Mouse (Mus musculus) right cerebral cortex, postnatal 25 days (tissue): ENCODE data around the gene Tmem26.

ENCODE experiments used
- DNase-seq: peaks from one replicate; pipeline ENCODE4 v3.0.0; 2022

Tmem26 gene

DNA sequence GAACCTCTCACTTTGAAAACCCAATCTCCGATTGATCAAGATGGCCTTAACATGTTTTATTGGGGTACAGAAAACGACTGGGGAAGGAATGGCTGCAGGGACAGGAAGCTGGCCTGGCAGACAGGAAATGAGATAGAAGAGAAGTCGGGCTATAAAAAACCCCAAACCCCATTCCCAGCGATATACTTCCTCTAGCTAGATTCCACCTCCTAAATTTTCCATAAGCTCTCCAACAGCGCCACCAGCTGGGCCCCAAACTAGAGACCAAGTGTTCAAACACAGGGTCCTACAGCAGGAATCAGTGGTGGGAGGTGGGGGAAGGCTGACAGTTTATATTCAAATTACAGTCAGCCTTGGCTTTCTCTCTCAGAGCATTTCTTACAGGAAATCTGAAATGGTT, 35.8 kb downstream of the Tmem26 start:
- DNase-seq, result no peak

GRCm38 (mm10) chr10:68759789-68760188, 36.3 kb downstream of the Tmem26 start:
- no peak for DNase-seq

DNA sequence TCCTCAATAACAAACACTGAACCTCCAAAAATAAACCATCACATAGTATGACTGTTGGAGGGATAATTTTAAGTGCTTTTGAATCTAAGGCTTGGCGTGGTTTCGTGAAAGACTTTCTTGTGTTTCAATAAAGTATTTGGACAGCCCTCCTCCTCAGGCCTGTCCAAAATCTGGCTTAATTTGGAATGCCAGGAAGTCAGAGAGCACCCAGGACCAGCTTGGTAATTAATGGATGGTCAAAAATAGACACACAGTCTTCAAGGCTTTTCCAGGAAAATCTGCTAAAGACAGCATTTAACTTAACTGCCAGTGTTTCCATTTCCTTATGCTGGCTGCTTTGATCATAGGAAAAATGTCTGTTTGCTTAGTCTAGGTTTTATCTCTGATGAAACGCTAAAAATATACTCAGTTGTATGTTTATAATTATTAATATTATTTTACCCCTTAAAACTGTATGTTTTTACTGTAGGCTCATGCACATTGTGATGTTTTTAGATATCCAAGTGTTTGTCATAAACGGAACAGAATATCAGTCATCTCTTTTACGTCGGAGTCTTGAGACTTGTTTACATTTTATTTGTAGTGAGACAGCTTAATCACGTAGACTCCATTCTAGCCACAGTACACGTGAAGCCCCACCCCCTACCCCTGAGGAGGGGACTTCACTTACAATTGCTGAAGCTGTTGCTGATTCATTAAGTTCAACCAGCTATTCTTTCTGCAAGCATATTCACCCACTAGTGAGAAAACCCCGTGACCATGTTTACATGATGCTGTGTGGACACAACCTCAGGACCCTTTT, 57.8 kb downstream of the Tmem26 start:
- DNase-seq, result no peak

GRCm38 (mm10) chr10:68782724-68783123, 59.3 kb downstream of the Tmem26 start:
- no peak for DNase-seq

GRCm38 (mm10) chr10:68783856-68784255, 60.4 kb downstream of the Tmem26 start:
- no peak for DNase-seq

- DNase-seq, result no peak
Observed at GRCm38 (mm10) chr10:68784463-68784862, 61.0 kb downstream of the Tmem26 start.

DNA sequence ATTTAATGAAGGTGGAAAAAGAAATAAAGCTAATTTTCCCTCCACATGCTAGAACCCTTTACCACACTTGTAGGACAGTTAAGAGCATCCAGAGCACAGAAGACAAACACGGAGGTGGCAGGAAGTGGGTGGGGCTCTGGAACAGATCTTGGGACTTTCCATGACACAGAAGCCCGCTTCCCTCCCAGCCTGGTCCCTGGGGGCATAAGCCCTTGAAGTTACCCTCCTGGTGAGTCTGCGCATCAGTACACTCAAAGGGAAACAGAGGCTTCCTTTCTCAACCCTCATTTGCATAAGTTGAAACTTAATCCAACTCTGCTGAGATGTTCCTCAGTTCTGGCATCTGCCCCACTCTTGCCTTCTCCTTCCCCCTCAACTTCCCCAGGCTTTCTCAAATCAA, 72.0 kb downstream of the Tmem26 start:
- DNase-seq, result no peak

- DNase-seq, result no peak
Observed at GRCm38 (mm10) chr10:68799883-68800282, 76.4 kb downstream of the Tmem26 start.

- DNase-seq, result no peak
Observed at GRCm38 (mm10) chr10:68800339-68800738, 76.9 kb downstream of the Tmem26 start.

DNA sequence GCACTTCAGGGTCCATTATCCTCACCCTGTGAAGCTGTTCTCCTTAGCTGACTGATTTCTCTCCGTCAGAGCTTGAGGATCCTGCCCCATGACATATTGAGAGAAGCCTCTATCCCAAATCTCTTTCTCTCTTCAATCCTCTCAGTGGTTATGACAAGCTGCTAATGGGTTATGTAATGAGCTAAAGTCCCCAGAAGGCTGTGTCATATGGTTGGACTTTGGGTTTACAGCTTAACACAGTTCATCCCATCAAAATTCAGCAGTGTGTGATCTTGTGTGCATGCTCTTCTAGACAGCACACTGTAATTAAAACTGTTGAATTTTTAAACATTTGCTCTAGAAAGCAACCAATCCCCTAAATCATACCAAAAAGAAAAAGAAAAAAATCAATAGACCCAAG, 82.9 kb downstream of the Tmem26 start:
- DNase-seq, result no peak

GRCm38 (mm10) chr10:68810958-68811357, 87.5 kb downstream of the Tmem26 start:
- no peak for DNase-seq

- DNase-seq, result no peak
Observed at GRCm38 (mm10) chr10:68812699-68813098, 89.3 kb downstream of the Tmem26 start.

DNA sequence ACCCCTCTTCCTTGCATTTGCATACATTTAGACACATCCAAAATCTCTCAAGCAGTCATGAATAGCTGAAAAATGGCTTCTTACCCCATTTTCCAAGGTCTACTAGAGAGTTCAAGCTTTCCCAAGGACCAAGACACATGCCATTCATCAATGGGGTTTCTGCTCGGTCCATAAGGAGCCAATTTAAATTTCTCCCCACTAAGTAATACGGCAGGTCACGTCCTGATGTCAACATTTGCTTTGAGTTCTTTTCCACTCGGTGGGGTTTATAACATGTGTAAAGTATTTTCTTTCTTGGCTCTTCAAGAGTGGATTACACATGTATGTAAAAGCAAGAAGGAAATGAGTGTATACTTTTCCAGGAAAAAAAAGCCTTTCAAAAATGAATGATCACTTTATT, 93.8 kb downstream of the Tmem26 start:
- no peak for DNase-seq

DNA sequence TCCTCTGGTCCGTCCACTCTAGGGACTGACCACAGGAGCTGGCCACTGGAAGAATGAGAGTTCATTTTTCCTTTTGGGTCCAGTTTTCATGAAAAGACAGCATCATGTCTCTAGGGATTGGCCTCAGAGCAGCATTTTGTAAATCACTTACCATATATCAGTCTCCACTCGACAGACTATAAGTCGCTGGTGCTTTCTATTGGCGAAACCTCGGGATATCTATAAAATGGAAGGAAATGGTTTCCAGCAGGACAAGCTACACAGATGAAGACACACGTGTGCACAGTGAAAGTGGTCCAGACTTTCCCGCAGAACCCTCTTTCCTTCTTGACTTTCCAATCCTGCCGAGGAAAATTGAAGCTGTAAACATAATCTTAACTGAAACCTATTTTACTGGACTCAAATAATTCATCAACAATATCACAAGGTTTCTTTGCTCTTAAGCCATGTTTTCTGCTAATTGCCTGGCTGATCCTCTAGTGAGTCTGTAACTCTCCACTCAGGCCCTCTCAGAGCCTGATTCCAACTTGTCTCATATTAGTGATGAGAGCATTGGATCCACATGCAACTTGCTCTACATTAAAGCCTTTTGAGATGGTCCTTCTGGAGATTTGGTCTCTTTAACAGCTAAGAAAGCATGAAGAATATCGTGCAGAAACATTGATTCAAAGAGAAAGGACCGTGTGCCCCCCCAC, 94.8 kb downstream of the Tmem26 start:
- no peak for DNase-seq

GRCm38 (mm10) chr10:68824519-68824918, 101.1 kb downstream of the Tmem26 start:
- no peak for DNase-seq
